Mouse (Mus musculus): ENCODE measurements around the gene Hbq1a. TPM values are rescaled to one million over a fixed set of nuclear protein-coding genes. Genes with fewer than 3 reads are reported as not detected.
A peak's percentile ranks its signal among the peaks of the same experiment; 100 is the strongest.

Gene Hbq1a
- polyA plus RNA-seq, 1 experiment from 2014 or later: 6.1 TPM

DNA sequence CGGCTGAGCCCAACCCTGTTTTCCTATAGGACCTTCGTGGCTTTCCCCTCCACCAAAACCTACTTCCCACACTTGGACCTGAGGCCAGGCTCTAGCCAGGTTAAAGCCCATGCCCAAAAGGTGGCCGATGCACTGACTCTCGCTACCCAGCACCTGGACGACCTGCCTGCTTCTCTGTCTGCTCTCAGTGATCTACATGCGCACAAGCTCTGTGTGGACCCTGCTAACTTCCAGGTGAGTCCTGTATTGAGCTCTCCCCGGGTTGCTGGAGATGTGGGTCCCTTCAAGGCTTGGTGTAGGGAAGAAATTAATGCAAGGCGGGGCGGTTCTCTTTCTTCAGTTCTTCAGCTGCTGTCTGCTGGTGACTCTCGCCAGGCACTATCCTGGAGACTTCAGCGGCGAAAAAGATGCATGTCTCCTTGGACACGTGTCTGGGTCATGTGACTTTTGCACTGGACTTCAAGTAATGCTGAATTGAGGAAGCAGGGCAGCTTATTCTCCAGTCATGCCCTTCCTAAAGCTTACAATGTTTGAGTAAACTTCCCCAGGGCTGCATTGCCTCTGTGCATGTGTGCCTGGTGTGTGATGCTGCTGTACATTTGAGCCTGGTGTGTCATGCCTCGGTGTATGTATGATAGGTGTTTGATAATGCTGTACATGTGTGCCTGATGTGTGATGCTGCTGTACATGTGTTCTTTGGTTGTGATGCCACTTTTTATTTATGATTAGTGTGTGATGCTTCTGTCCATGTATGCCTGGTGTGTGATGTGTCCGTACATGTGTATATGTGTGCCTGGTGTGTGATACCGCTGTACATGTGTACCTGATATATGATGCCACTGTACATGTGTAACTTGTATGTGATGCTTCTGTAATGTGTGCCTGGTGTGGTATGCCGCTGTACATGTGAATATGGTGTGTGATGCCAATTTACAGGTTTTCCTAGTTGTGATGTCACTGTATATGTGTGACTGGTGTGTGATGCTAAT lies 704 bp downstream of the Hbq1a start:
- no peak for ATAC-seq (ENCODE audit: low read depth)
- Histone ChIP-seq H3K4me3 (replicated peaks) (peak overlapping the region; percentile 49), H3K9ac (peak overlapping the region; percentile 75)

DNA sequence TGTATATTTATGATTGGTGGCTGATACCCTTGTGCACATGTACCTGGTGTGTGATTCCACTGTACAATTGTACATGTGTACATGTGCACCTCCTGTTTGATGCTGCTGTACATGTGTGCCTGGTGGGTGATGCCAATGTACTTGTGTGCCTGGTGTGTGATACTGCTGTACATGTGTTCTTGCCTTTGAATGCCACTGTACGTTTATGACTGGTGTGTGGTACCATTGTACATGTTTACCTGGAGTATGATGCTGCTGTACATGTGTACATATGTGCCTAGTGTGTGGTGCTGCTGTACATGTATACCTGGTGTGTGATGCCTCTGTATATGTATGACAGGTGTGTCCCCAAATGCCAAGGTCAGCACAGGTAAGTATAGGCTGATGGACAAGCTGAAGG lies 1.6 kb downstream of the Hbq1a start:
- Histone ChIP-seq H3K9me3 (replicated peaks) (no peaks in the 10 kb centered on the region), H3K27me3 (peaks cover 41% of the 10 kb centered on the region), H3K36me3 (peaks cover 37% of the 10 kb centered on the region), H3K9ac (peak overlapping the region; percentile 75), H3K4me1 (replicated peaks) (peaks cover 44% of the 10 kb centered on the region), H3K27ac (peak overlapping the region; percentile 92), H3K4me2 (peak overlapping the region; percentile 59), H3K4me3 (replicated peaks) (peak overlapping the region; percentile 49)
- no peak for DNase-seq
- 57% methylated on average over 1 of the region's 1 CpGs for WGBS (ENCODE audit: insufficient replicate concordance)
- no peak for ATAC-seq (ENCODE audit: low read depth)

More for the DNA sequence above, 704 bp downstream of the Hbq1a start:
- no peaks in the 10 kb centered on the region for H3K9me3 ChIP-seq (replicated peaks)
- WGBS (ENCODE audit: insufficient replicate concordance): 48% methylated on average over 15 of the region's 17 CpGs
- peaks cover 37% of the 10 kb centered on the region for H3K27me3 ChIP-seq
- H3K27ac ChIP-seq: peak overlapping the region; percentile 92
- peaks cover 41% of the 10 kb centered on the region for H3K4me1 ChIP-seq (replicated peaks)
- no peak for DNase-seq
- H3K36me3 ChIP-seq: peaks cover 37% of the 10 kb centered on the region
- H3K4me2 ChIP-seq: peak overlapping the region; percentile 59

DNA sequence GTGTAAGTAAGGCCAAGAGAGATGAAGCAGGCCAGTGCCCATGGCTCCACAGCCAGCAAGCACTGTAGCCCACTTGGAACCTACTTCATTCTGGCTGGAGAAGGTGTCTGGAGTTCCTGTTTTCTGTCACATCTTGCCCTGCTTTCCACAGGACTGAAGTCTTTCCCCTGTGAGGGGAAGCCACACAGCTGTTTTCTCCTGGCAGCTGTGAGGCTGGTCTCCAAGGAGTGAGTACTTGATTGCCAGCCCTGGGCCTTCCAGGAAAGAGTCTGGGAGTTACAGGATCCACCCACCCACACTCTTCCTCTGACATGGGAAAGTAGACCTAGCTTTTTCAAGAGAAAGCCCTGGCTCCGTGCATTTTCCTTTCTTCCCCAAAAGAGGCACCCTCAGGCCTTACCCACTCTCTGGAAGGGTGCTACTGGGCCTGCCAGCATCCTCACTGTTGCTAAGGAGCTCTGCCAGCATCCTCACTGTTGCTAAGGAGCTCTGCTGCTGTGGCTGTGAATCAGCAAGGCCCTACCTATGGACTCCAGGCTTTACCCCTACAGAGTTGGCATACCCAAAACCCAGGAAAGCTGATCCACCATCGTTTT lies 3.1 kb downstream of the Hbq1a start:
- Histone ChIP-seq H3K4me1 (replicated peaks) (peaks cover 58% of the 10 kb centered on the region), H3K4me3 (replicated peaks) (no peak overlapping the region), H3K27ac (peak overlapping the region; percentile 20; the same call in 1 of the 2 replicates), H3K27me3 (peaks cover 42% of the 10 kb centered on the region), H3K9ac (peak overlapping the region; percentile 31; the same call in 1 of the 2 replicates), H3K9me3 (replicated peaks) (no peaks in the 10 kb centered on the region), H3K4me2 (no peak overlapping the region), H3K36me3 (peaks cover 37% of the 10 kb centered on the region)
- 33% methylated on average over 2 of the region's 2 CpGs for WGBS (ENCODE audit: insufficient replicate concordance)
- DNase-seq (no peak), ATAC-seq (ENCODE audit: low read depth) (no peak)

DNA sequence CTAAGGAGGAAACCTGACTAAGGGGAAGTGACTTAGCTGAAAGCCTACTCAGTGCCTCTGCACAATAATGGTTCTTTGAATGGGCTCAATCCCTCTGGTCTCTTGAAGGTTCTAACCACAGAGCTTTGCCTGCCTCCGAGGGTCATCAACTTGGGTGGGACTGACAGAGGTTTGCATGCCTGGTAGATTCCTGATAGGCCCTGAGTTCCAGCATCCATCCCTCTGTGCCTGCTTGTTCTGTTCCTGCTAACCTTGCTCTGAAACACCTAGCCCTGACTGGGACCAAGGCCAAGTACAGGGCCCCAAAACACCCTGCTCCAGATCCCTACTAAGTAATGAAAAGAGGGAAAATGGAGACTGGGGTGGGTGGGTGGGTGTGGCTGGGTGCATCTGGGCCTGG lies 3.6 kb downstream of the Hbq1a start:
- Histone ChIP-seq H3K27me3 (peaks cover 42% of the 10 kb centered on the region), H3K9ac (no peak overlapping the region), H3K4me1 (replicated peaks) (peaks cover 58% of the 10 kb centered on the region), H3K9me3 (replicated peaks) (no peaks in the 10 kb centered on the region), H3K27ac (no peak overlapping the region), H3K36me3 (peaks cover 37% of the 10 kb centered on the region), H3K4me2 (no peak overlapping the region), H3K4me3 (replicated peaks) (no peak overlapping the region)
- 59% methylated on average over 1 of the region's 1 CpGs for WGBS (ENCODE audit: insufficient replicate concordance)
- ATAC-seq (ENCODE audit: low read depth) (no peak), DNase-seq (no peak)

- DNase-seq: no peak
- WGBS (ENCODE audit: insufficient replicate concordance): 37% methylated on average over 1 of the region's 1 CpGs
- Histone ChIP-seq H3K36me3 (peaks cover 22% of the 10 kb centered on the region), H3K27me3 (peaks cover 39% of the 10 kb centered on the region), H3K9ac (peak overlapping the region; percentile 57), H3K4me1 (replicated peaks) (peaks cover 37% of the 10 kb centered on the region), H3K4me3 (replicated peaks) (no peak overlapping the region), H3K9me3 (replicated peaks) (no peaks in the 10 kb centered on the region), H3K27ac (0 out of 2 replicates have a peak overlapping the region, but pooled peaks have one; percentile 39), H3K4me2 (peak overlapping the region; percentile 12; the same call in 1 of the 2 replicates)
- peak; percentile 83 for ATAC-seq (ENCODE audit: low read depth)
Measured at GRCm38 (mm10) chr11:32307006-32307405, 7.1 kb downstream of the Hbq1a start.

- DNase-seq: no peak
- ATAC-seq (ENCODE audit: low read depth): no peak
Measured at GRCm38 (mm10) chr11:32309446-32309845, 9.6 kb downstream of the Hbq1a start.

DNA sequence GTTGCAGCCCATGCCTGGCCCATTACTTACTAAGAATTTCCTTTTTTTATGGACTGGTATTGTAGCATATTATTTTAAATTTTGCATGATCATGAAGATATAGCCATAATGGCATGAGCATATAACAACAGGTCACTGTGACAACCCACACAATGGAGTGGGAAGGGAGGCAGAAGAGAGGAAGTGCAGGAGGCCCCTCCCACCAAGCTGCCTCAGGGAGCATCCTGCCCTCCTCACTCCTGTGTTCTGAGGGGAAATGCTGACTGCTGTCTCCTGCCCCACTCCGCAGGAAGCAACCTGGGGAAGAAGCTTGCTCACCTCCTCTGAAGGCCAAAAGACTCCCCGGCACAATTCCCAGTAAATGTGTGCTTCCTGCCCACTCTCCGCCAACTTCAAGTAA lies 10.1 kb downstream of the Hbq1a start:
- DNase-seq (no peak), ATAC-seq (ENCODE audit: low read depth) (no peak)
- 50% methylated on average over 3 of the region's 3 CpGs for WGBS (ENCODE audit: insufficient replicate concordance)

More at GRCm38 (mm10) chr11:32309446-32309845, 9.6 kb downstream of the Hbq1a start:
- no peak overlapping the region for H3K27ac ChIP-seq
- peaks cover 19% of the 10 kb centered on the region for H3K4me1 ChIP-seq (replicated peaks)
- WGBS (ENCODE audit: insufficient replicate concordance): 68% methylated on average over 4 of the region's 4 CpGs
- H3K9ac ChIP-seq: no peak overlapping the region
- H3K27me3 ChIP-seq: peaks cover 23% of the 10 kb centered on the region
- no peak overlapping the region for H3K4me2 ChIP-seq
- H3K36me3 ChIP-seq: peaks cover 1% of the 10 kb centered on the region; the same call in 1 of the 2 replicates
- no peaks in the 10 kb centered on the region for H3K9me3 ChIP-seq (replicated peaks)
- H3K4me3 ChIP-seq (replicated peaks): no peak overlapping the region

DNA sequence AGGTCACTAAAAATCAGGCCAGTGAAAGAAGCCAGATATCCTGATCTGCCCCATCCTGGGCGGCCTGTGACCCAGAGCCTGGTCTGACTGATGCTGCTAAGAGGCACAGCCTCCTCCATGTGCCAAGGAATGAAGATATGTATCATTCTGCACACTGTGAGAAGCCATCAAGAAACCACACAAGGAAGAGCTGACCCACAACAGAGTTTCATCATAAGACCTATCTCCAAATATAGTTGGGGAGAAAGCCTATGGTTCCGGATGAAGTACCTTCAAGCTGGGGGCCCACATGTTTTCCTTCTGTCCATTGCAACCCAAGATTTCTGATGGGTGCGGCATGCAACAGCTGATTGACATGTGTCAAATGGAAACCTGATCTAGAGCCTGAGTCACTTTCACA lies 16.1 kb downstream of the Hbq1a start:
- no peak overlapping the region for H3K4me2 ChIP-seq
- H3K27me3 ChIP-seq: peaks cover 39% of the 10 kb centered on the region
- no peak overlapping the region for H3K9ac ChIP-seq
- H3K27ac ChIP-seq: no peak overlapping the region
- DNase-seq (no peak), ATAC-seq (ENCODE audit: low read depth) (no peak)
- H3K4me1 ChIP-seq (replicated peaks): peaks cover 5% of the 10 kb centered on the region
- H3K36me3 ChIP-seq: no peaks in the 10 kb centered on the region
- WGBS (ENCODE audit: insufficient replicate concordance): 65% methylated on average over 3 of the region's 3 CpGs
- H3K9me3 ChIP-seq (replicated peaks): no peaks in the 10 kb centered on the region
- H3K4me3 ChIP-seq (replicated peaks): no peak overlapping the region

More for the DNA sequence above, 10.1 kb downstream of the Hbq1a start:
- Histone ChIP-seq H3K36me3 (no peaks in the 10 kb centered on the region), H3K4me1 (replicated peaks) (peaks cover 18% of the 10 kb centered on the region), H3K9me3 (replicated peaks) (no peaks in the 10 kb centered on the region), H3K27me3 (peaks cover 26% of the 10 kb centered on the region), H3K27ac (no peak overlapping the region), H3K9ac (no peak overlapping the region), H3K4me3 (replicated peaks) (no peak overlapping the region), H3K4me2 (no peak overlapping the region)

GRCm38 (mm10) chr11:32320507-32321195 lies 20.8 kb downstream of the Hbq1a start:
- Histone ChIP-seq H3K9ac (peak overlapping the region; percentile 5; the same call in 1 of the 2 replicates), H3K4me3 (replicated peaks) (no peak overlapping the region), H3K27me3 (peaks cover 44% of the 10 kb centered on the region), H3K4me1 (replicated peaks) (peaks cover 7% of the 10 kb centered on the region), H3K36me3 (no peaks in the 10 kb centered on the region), H3K27ac (peak overlapping the region; percentile 8; the same call in 1 of the 2 replicates), H3K9me3 (replicated peaks) (no peaks in the 10 kb centered on the region), H3K4me2 (no peak overlapping the region)
- ATAC-seq (ENCODE audit: low read depth) (peak; percentile 41), DNase-seq (no peak)
- 59% methylated on average over 11 of the region's 11 CpGs for WGBS (ENCODE audit: insufficient replicate concordance)

DNA sequence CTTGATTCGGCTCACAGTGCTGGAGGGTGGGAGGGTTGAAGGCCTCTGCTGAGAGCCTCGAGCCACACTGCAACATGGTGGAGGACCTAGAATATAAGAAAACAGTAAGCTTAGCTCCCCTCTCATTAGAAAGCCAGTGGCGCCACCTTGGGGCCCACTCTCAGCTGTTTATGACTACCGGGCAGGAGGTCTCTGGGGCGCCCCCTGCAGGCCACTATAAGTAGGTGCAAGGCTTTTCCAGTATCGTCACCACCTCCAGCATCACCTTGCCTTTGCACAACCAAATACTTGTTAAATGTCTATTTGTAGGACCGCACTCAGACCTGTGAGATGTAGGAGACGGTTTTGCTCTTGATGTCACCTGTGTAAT lies 21.3 kb downstream of the Hbq1a start:
- Histone ChIP-seq H3K4me1 (replicated peaks) (peaks cover 7% of the 10 kb centered on the region), H3K4me2 (no peak overlapping the region), H3K9ac (0 out of 2 replicates have a peak overlapping the region, but pooled peaks have one; percentile 5), H3K27ac (no peak overlapping the region), H3K4me3 (replicated peaks) (no peak overlapping the region), H3K36me3 (no peaks in the 10 kb centered on the region), H3K9me3 (replicated peaks) (no peaks in the 10 kb centered on the region), H3K27me3 (peaks cover 44% of the 10 kb centered on the region)
- DNase-seq (peak; percentile 75), ATAC-seq (ENCODE audit: low read depth) (peak; percentile 78)
- WGBS (ENCODE audit: insufficient replicate concordance): 26% methylated on average over 8 of the region's 8 CpGs

DNA sequence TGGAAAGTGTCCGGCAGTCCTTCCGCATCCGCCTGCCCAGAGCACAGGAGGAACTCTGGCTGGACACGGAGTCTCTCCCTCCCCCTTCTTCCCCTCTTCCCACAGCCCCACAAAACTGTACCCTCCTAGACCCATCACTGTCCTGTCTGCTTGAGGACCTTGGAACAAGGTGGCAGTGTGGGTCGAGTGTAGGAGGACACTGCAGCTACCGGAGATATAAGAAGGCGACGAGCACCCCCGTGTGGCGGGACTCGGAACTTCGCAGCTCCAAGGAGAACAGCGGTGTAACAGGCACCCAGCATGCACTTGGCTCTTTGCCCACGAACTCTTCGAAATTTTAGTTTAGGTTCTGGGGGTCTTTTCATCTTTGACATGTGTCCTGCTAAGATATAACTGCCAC lies 24.7 kb downstream of the Hbq1a start:
- ATAC-seq (ENCODE audit: low read depth): peak; percentile 65
- Histone ChIP-seq H3K4me2 (peak overlapping the region; percentile 41), H3K27me3 (peaks cover 44% of the 10 kb centered on the region), H3K27ac (no peak overlapping the region), H3K36me3 (no peaks in the 10 kb centered on the region), H3K4me3 (replicated peaks) (no peak overlapping the region; the same call in 1 of the 2 replicates), H3K9ac (peak overlapping the region; percentile 7; the same call in 1 of the 2 replicates), H3K9me3 (replicated peaks) (no peaks in the 10 kb centered on the region), H3K4me1 (replicated peaks) (peaks cover 7% of the 10 kb centered on the region)
- WGBS (ENCODE audit: insufficient replicate concordance): 8% methylated on average over 15 of the region's 15 CpGs
- DNase-seq: peak; percentile 79

Measured in liver, embryonic 13.5 days (tissue).